Mouse (Mus musculus) erythroblast, embryonic 14.5 days (primary cell): ENCODE measurements around the gene Rnls.

Experiments
- GATA1 ChIP-seq: IDR thresholded peaks from 2 replicates; pipeline ENCODE4 v1.6.1; 2012; ENCODE audit warnings: low read length, inconsistent platforms, mixed read lengths
- TAL1 ChIP-seq: IDR thresholded peaks from 3 replicates; pipeline ENCODE4 v1.6.1; 2012; ENCODE audit warnings: low read length, inconsistent platforms, mixed read lengths

DNA sequence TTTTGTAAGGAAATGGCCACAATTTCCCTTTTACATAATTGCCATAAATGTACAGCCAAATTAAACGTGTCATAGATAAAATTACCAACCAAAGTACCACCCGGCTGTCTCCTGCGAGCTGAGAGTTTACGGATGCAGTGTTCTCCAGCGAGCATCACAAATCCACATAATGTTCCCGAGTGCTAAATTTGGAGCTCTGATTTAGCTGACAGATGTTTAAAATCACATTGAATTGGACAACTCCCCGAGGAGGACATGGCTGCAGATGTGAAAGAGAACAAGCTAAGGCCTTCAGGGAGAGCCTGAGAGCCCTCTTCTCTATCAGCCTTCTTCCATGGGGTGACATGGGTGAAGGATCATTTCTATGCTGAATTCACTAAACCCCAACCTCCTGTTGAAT lies 278.3 kb downstream of the Rnls start:
- TF ChIP-seq GATA1: no peak
- TF ChIP-seq TAL1: no peak
